Mouse (Mus musculus): ENCODE results near the gene Slc22a7. TPM values are rescaled to one million over a fixed set of nuclear protein-coding genes. Genes with fewer than 3 reads are reported as not detected.
A peak's percentile ranks its signal among the peaks of the same experiment; 100 is the strongest.

The Slc22a7 gene
- polyA plus RNA-seq, 1 experiment from 2014 or later = not detected

GRCm38 (mm10) chr17:46453302-46453948, 15.2 kb upstream of the Slc22a7 start:
- WGBS (ENCODE audit: insufficient replicate concordance) = 6% methylated on average over 13 of the region's 13 CpGs
- H3K27me3 ChIP-seq (ENCODE audit: control insufficient read depth, insufficient read depth, low read length) = peaks cover 53% of the 10 kb centered on the region
- H3K4me2 ChIP-seq = peak overlapping the region; percentile 81
- peaks cover 30% of the 10 kb centered on the region for H3K4me1 ChIP-seq (ENCODE audit: control insufficient read depth, insufficient read depth, low read length)
- H3K4me3 ChIP-seq (ENCODE audit: low read depth, low read length) = no peak overlapping the region
- no peak overlapping the region for H3K9ac ChIP-seq (ENCODE audit: low read depth, low read length)
- ATAC-seq (replicated peaks; ENCODE audit: insufficient number of reproducible peaks, low FRiP score, low TSS enrichment) = no peak
- no peaks in the 10 kb centered on the region for H3K36me3 ChIP-seq (ENCODE audit: control insufficient read depth, insufficient read depth, low read length)
- H3K27ac ChIP-seq (ENCODE audit: low read depth, low read length) = no peak overlapping the region
- H3K9me3 ChIP-seq (replicated peaks; ENCODE audit: control insufficient read depth, low read length) = no peaks in the 10 kb centered on the region

DNA sequence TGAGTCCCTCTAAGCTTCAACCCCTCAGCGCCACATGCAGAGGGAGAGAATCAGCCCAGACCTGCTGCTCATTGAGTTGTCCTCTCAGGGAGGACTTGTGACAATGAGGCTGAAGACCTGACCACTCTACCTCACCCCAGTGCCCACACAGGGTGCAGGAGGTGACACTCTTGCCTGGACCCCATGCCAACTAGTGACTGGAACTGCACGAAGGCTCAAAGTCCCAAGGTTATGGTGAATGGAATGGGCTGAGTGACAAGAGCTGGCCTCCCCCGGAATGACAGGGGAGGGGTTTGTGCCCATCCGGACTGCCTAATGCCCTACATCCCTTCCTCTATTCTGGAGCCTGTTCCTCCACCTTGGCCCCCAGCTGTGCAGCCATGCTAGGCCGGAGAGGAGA, 14.4 kb upstream of the Slc22a7 start:
- H3K4me3 ChIP-seq (ENCODE audit: low read depth, low read length) = no peak overlapping the region
- 31% methylated on average over 5 of the region's 5 CpGs for WGBS (ENCODE audit: insufficient replicate concordance)
- H3K4me2 ChIP-seq = no peak overlapping the region
- peaks cover 48% of the 10 kb centered on the region for H3K27me3 ChIP-seq (ENCODE audit: control insufficient read depth, insufficient read depth, low read length)
- no peak overlapping the region for H3K9ac ChIP-seq (ENCODE audit: low read depth, low read length)
- no peaks in the 10 kb centered on the region for H3K36me3 ChIP-seq (ENCODE audit: control insufficient read depth, insufficient read depth, low read length)
- H3K4me1 ChIP-seq (ENCODE audit: control insufficient read depth, insufficient read depth, low read length) = peaks cover 23% of the 10 kb centered on the region
- no peaks in the 10 kb centered on the region for H3K9me3 ChIP-seq (replicated peaks; ENCODE audit: control insufficient read depth, low read length)
- no peak for ATAC-seq (replicated peaks; ENCODE audit: insufficient number of reproducible peaks, low FRiP score, low TSS enrichment)
- H3K27ac ChIP-seq (ENCODE audit: low read depth, low read length) = no peak overlapping the region

GRCm38 (mm10) chr17:46446264-46446663, 8.0 kb upstream of the Slc22a7 start:
- 87% methylated on average over 16 of the region's 16 CpGs for WGBS (ENCODE audit: insufficient replicate concordance)
- Histone ChIP-seq H3K4me1 (ENCODE audit: control insufficient read depth, insufficient read depth, low read length) (peaks cover 11% of the 10 kb centered on the region), H3K4me2 (no peak overlapping the region), H3K9me3 (replicated peaks; ENCODE audit: control insufficient read depth, low read length) (no peaks in the 10 kb centered on the region), H3K4me3 (ENCODE audit: low read depth, low read length) (no peak overlapping the region), H3K36me3 (ENCODE audit: control insufficient read depth, insufficient read depth, low read length) (no peaks in the 10 kb centered on the region), H3K27ac (ENCODE audit: low read depth, low read length) (no peak overlapping the region), H3K27me3 (ENCODE audit: control insufficient read depth, insufficient read depth, low read length) (peaks cover 62% of the 10 kb centered on the region), H3K9ac (ENCODE audit: low read depth, low read length) (no peak overlapping the region)
- ATAC-seq (replicated peaks; ENCODE audit: insufficient number of reproducible peaks, low FRiP score, low TSS enrichment) = no peak

- Histone ChIP-seq H3K9me3 (replicated peaks; ENCODE audit: control insufficient read depth, low read length) (no peaks in the 10 kb centered on the region), H3K4me2 (peak overlapping the region; percentile 79), H3K27me3 (ENCODE audit: control insufficient read depth, insufficient read depth, low read length) (peaks cover 67% of the 10 kb centered on the region), H3K4me3 (ENCODE audit: low read depth, low read length) (peak overlapping the region; percentile 38), H3K36me3 (ENCODE audit: control insufficient read depth, insufficient read depth, low read length) (no peaks in the 10 kb centered on the region), H3K27ac (ENCODE audit: low read depth, low read length) (no peak overlapping the region), H3K9ac (ENCODE audit: low read depth, low read length) (peak overlapping the region; percentile 56; the same call in 1 of the 2 replicates), H3K4me1 (ENCODE audit: control insufficient read depth, insufficient read depth, low read length) (peaks cover 11% of the 10 kb centered on the region)
- no peak for ATAC-seq (replicated peaks; ENCODE audit: insufficient number of reproducible peaks, low FRiP score, low TSS enrichment)
- 1% methylated on average over 46 of the region's 50 CpGs for WGBS (ENCODE audit: insufficient replicate concordance)
These were observed 6.8 kb upstream of the Slc22a7 start for GRCm38 (mm10) chr17:46444839-46445579.

DNA sequence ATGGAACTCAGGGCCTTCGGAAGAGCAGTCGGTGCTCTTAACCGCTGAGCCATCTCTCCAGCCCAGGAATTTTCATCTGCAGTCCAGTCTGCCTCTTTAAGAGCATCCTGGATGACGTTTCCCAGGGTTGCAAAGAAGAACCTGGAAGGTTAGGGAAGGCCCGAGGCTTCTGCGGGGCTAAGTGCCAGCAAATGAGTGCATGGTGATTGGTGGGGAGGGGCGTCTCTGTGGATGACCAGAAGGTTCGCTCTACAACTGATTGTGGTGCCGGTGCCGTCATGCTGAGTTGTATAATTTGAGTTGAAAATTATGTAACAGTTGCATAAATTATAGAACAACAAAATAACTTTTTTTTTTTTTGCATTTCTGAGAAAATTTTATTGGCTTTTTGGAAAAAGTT, 919 bp upstream of the Slc22a7 start:
- Histone ChIP-seq H3K9me3 (replicated peaks; ENCODE audit: control insufficient read depth, low read length) (no peaks in the 10 kb centered on the region), H3K27me3 (ENCODE audit: control insufficient read depth, insufficient read depth, low read length) (peaks cover 57% of the 10 kb centered on the region), H3K4me2 (no peak overlapping the region), H3K4me3 (ENCODE audit: low read depth, low read length) (no peak overlapping the region), H3K4me1 (ENCODE audit: control insufficient read depth, insufficient read depth, low read length) (peaks cover 6% of the 10 kb centered on the region), H3K9ac (ENCODE audit: low read depth, low read length) (no peak overlapping the region), H3K36me3 (ENCODE audit: control insufficient read depth, insufficient read depth, low read length) (no peaks in the 10 kb centered on the region), H3K27ac (ENCODE audit: low read depth, low read length) (no peak overlapping the region)
- no peak for ATAC-seq (replicated peaks; ENCODE audit: insufficient number of reproducible peaks, low FRiP score, low TSS enrichment)
- 87% methylated on average over 10 of the region's 10 CpGs for WGBS (ENCODE audit: insufficient replicate concordance)

DNA sequence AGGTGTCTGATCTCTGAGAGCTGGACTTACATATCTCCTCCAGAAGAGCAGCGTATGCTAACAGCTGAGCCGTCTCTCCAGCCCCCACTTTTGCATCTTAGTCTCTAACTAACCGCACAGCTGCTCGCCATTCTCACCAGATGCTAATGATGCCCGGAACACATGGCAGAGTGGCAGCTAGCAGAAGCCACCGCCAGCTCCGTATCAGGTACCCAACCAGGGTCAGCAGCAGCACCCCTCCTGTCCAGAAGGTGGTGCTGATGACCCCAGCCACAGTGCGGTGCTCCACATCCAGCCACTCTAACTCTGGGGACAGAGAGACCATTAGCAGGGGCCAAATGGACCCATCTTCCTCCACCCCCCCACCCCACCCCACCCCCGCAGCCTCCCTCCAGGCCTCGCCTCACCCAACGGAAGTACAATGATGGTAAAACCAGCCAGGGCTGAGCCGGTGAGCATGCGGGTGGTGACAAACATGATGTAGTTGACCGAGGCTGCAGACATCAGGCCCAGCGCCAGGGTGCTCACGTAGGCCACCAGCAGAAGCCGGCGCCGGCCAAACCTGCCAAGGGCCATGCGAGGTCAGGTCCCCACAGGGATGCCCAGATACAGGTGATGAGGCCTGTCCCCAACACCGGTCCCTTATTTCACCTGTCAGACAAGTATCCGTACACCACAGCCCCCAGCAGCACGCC, 1.4 kb downstream of the Slc22a7 start:
- Histone ChIP-seq H3K36me3 (ENCODE audit: control insufficient read depth, insufficient read depth, low read length) (no peaks in the 10 kb centered on the region), H3K4me3 (ENCODE audit: low read depth, low read length) (no peak overlapping the region), H3K27me3 (ENCODE audit: control insufficient read depth, insufficient read depth, low read length) (peaks cover 37% of the 10 kb centered on the region), H3K9me3 (replicated peaks; ENCODE audit: control insufficient read depth, low read length) (no peaks in the 10 kb centered on the region), H3K9ac (ENCODE audit: low read depth, low read length) (no peak overlapping the region), H3K4me2 (no peak overlapping the region; the same call in 1 of the 2 replicates), H3K4me1 (ENCODE audit: control insufficient read depth, insufficient read depth, low read length) (peaks cover 7% of the 10 kb centered on the region; the same call in 1 of the 2 replicates), H3K27ac (ENCODE audit: low read depth, low read length) (no peak overlapping the region)
- 20% methylated on average over 23 of the region's 23 CpGs for WGBS (ENCODE audit: insufficient replicate concordance)
- ATAC-seq (replicated peaks; ENCODE audit: insufficient number of reproducible peaks, low FRiP score, low TSS enrichment) = no peak

- Histone ChIP-seq H3K4me2 (peak overlapping the region; percentile 59), H3K36me3 (ENCODE audit: control insufficient read depth, insufficient read depth, low read length) (no peaks in the 10 kb centered on the region), H3K27ac (ENCODE audit: low read depth, low read length) (no peak overlapping the region), H3K4me1 (ENCODE audit: control insufficient read depth, insufficient read depth, low read length) (peaks cover 13% of the 10 kb centered on the region), H3K27me3 (ENCODE audit: control insufficient read depth, insufficient read depth, low read length) (peaks cover 32% of the 10 kb centered on the region), H3K9ac (ENCODE audit: low read depth, low read length) (peak overlapping the region; percentile 63), H3K4me3 (ENCODE audit: low read depth, low read length) (peak overlapping the region; percentile 18), H3K9me3 (replicated peaks; ENCODE audit: control insufficient read depth, low read length) (no peaks in the 10 kb centered on the region)
- WGBS (ENCODE audit: insufficient replicate concordance) = 4% methylated on average over 17 of the region's 17 CpGs
- ATAC-seq (replicated peaks; ENCODE audit: insufficient number of reproducible peaks, low FRiP score, low TSS enrichment) = 0 out of 2 replicates have a peak, but pooled peaks have one; percentile 31
These were observed 4.6 kb downstream of the Slc22a7 start for GRCm38 (mm10) chr17:46433627-46434026.

DNA sequence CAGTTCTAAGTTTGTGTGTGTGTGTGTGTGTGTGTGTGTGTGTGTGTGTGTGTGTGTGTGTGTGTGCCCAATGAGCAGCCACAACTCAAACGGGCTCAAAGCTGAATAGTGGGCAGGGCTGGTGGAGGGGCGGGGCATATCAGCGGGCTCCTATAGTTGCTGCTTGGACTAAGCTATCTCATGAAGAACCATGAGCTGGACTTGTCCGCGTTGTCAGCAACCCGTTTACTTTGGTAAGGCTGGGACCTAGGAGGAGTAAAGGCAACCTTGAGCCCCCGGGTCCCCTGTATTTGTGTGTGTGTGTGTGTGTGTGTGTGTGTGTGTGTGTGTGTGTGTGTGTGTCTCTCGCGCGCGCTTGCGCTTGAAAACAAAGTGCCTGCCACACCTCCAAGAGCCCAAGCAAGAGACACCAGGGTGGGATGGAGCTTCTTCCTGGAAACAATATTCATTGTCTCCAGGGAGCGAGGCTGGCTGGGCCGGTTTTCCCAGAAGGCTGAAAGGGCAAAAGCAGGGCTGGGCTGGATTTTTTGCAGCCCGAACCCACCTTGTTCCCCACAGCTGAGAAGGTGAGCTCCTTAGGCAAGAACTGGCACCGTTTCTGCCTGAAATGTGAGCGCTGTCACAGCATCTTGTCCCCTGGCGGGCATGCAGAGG, 9.4 kb downstream of the Slc22a7 start, which contains the start of gene Crip3:
Gene Crip3 (plus strand): TSS at position 166 of the 654 bp plus-strand sequence.
- Histone ChIP-seq H3K4me3 (ENCODE audit: low read depth, low read length) (no peak within 1 kb of the TSS), H3K4me2 (peak within 1 kb of the TSS; percentile 55), H3K9me3 (replicated peaks; ENCODE audit: control insufficient read depth, low read length) (no peaks in the 10 kb centered on the region), H3K36me3 (ENCODE audit: control insufficient read depth, insufficient read depth, low read length) (no peaks in the 10 kb centered on the region), H3K4me1 (ENCODE audit: control insufficient read depth, insufficient read depth, low read length) (peaks cover 10% of the 10 kb centered on the region), H3K9ac (ENCODE audit: low read depth, low read length) (no peak within 1 kb of the TSS), H3K27ac (ENCODE audit: low read depth, low read length) (no peak within 1 kb of the TSS), H3K27me3 (ENCODE audit: control insufficient read depth, insufficient read depth, low read length) (peaks cover 10% of the 10 kb centered on the region; the same call in 1 of the 2 replicates)
- no peak for ATAC-seq (replicated peaks; ENCODE audit: insufficient number of reproducible peaks, low FRiP score, low TSS enrichment)
- 8% methylated on average over 17 of the region's 18 CpGs for WGBS (ENCODE audit: insufficient replicate concordance)
